Mouse (Mus musculus) yolk sac, embryonic 10.5 days (tissue): ENCODE data around the gene Spata31d1d.

ENCODE experiments used
- DNase-seq: peaks from one replicate; pipeline ENCODE4 v3.0.0-alpha.2; 2017; ENCODE audit warnings: low spot score

Gene Spata31d1d

GRCm38 (mm10) chr13:59676316-59677229 lies 55.0 kb downstream of the Spata31d1d start:
- no peak for DNase-seq
